Mouse (Mus musculus) stomach, embryonic 14.5 days (tissue): ENCODE measurements at regions not wholly inside any gene's neighbourhood (a gene's known extent, or its start where the extent isn't known, plus 50 kb on each side); places are given as distances from the start of the nearest gene placed in this dataset.

ENCODE experiments used
- ATAC-seq: fragments of 200-750 bp; cut with Nextera tagmentation; 2 replicates; pipeline ENCODE4 v1.8.0; 2017; ENCODE audit warnings: low read depth, moderate TSS enrichment; ENCODE audit not compliant: insufficient number of reproducible peaks, insufficient read depth, low FRiP score
- H3K27ac ChIP-seq: fragments of 300-500 bp; sonication (generic); 2 replicates; pipeline ENCODE4 v1.5.1; 2014; ENCODE audit warnings: mild to moderate bottlenecking, low read length, moderate library complexity, mixed read lengths
- H3K27me3 ChIP-seq: fragments of 300-500 bp; sonication (generic); 2 replicates; pipeline ENCODE4 v1.6.1; 2014; ENCODE audit warnings: low read length, control low read depth, mixed read lengths; ENCODE audit not compliant: control insufficient read depth, insufficient read depth
- H3K36me3 ChIP-seq: fragments of 300-500 bp; sonication (generic); 2 replicates; pipeline ENCODE4 v1.6.1; 2014; ENCODE audit warnings: mild to moderate bottlenecking, control low read depth, low read length, moderate library complexity, mixed read lengths; ENCODE audit not compliant: control insufficient read depth, insufficient read depth
- H3K4me1 ChIP-seq: fragments of 300-500 bp; sonication (generic); 2 replicates; pipeline ENCODE4 v1.6.1; 2014; ENCODE audit warnings: low read length, control low read depth, mixed read lengths; ENCODE audit not compliant: control insufficient read depth, insufficient read depth
- H3K4me2 ChIP-seq: fragments of 300-500 bp; sonication (generic); replicated peaks from 2 replicates; pipeline ENCODE4 v1.6.1; 2014; ENCODE audit warnings: low read depth, low read length, control low read depth
- H3K4me3 ChIP-seq: fragments of 300-500 bp; sonication (generic); 2 replicates; pipeline ENCODE4 v1.5.1; 2014; ENCODE audit warnings: low read depth, low read length, control low read depth
- H3K9ac ChIP-seq: fragments of 300-500 bp; sonication (generic); replicated peaks from 2 replicates; pipeline ENCODE4 v1.6.1; 2014; ENCODE audit warnings: low read depth, mild to moderate bottlenecking, control low read depth, low read length, moderate library complexity, mixed read lengths
- H3K9me3 ChIP-seq: fragments of 300-500 bp; sonication (generic); 2 replicates; pipeline ENCODE4 v1.6.1; 2016; ENCODE audit warnings: low read depth, low read length, control low read depth; ENCODE audit not compliant: control insufficient read depth
- WGBS: fragments of 180-500 bp; shearing (Covaris S2); extraction: QIAGEN DNeasy Blood & Tissue Kit; methylation state at CpG from one replicate; pipeline ENCODE4 v1.1.7; 2014; 5-methylcytosine and 5-hydroxymethylcytosine counted together

- Histone ChIP-seq H3K9ac (no peak overlapping the region), H3K9me3 (no peaks in the 10 kb centered on the region), H3K4me3 (no peak overlapping the region), H3K36me3 (no peaks in the 10 kb centered on the region), H3K4me1 (no peaks in the 10 kb centered on the region), H3K27ac (no peak overlapping the region), H3K27me3 (no peaks in the 10 kb centered on the region), H3K4me2 (no peak overlapping the region)
- 12% methylated on average over 2 of the region's 2 CpGs for WGBS
- no peak for ATAC-seq
These were observed 211.8 kb upstream of the Arpp21 start for GRCm38 (mm10) chr9:112447515-112447914.

GRCm38 (mm10) chr9:112446981-112447380 lies 211.2 kb upstream of the Arpp21 start:
- 86% methylated on average over 3 of the region's 3 CpGs for WGBS
- H3K36me3 ChIP-seq: no peaks in the 10 kb centered on the region
- no peak overlapping the region for H3K9ac ChIP-seq
- no peak overlapping the region for H3K4me3 ChIP-seq
- H3K4me1 ChIP-seq: no peaks in the 10 kb centered on the region
- no peak overlapping the region for H3K27ac ChIP-seq
- H3K4me2 ChIP-seq: no peak overlapping the region
- no peak for ATAC-seq
- no peaks in the 10 kb centered on the region for H3K27me3 ChIP-seq
- H3K9me3 ChIP-seq: no peaks in the 10 kb centered on the region

GRCm38 (mm10) chr9:112446027-112446352 lies 210.3 kb upstream of the Arpp21 start:
- H3K4me2 ChIP-seq: no peak overlapping the region
- H3K4me1 ChIP-seq: no peaks in the 10 kb centered on the region
- H3K9me3 ChIP-seq: no peaks in the 10 kb centered on the region
- H3K4me3 ChIP-seq: no peak overlapping the region
- no peak for ATAC-seq
- no peaks in the 10 kb centered on the region for H3K27me3 ChIP-seq
- no peaks in the 10 kb centered on the region for H3K36me3 ChIP-seq
- H3K27ac ChIP-seq: no peak overlapping the region
- no peak overlapping the region for H3K9ac ChIP-seq

- WGBS: 89% methylated on average over 4 of the region's 4 CpGs
- peak; percentile 14; the same call in 1 of the 2 replicates for ATAC-seq
- Histone ChIP-seq H3K9ac (no peak overlapping the region), H3K9me3 (no peaks in the 10 kb centered on the region), H3K27me3 (no peaks in the 10 kb centered on the region), H3K4me1 (no peaks in the 10 kb centered on the region), H3K4me3 (no peak overlapping the region), H3K4me2 (no peak overlapping the region), H3K27ac (no peak overlapping the region), H3K36me3 (no peaks in the 10 kb centered on the region)
These were observed 209.7 kb upstream of the Arpp21 start for GRCm38 (mm10) chr9:112445230-112446026.

- no peaks in the 10 kb centered on the region for H3K9me3 ChIP-seq
- no peak overlapping the region for H3K27ac ChIP-seq
- no peak for ATAC-seq
- H3K4me1 ChIP-seq: no peaks in the 10 kb centered on the region
- WGBS: 83% methylated on average over 2 of the region's 2 CpGs
- no peaks in the 10 kb centered on the region for H3K36me3 ChIP-seq
- no peak overlapping the region for H3K4me3 ChIP-seq
- no peak overlapping the region for H3K4me2 ChIP-seq
- no peak overlapping the region for H3K9ac ChIP-seq
- H3K27me3 ChIP-seq: no peaks in the 10 kb centered on the region
These were observed 208.5 kb upstream of the Arpp21 start for GRCm38 (mm10) chr9:112444220-112444619.

GRCm38 (mm10) chr9:112436094-112436493 lies 200.4 kb upstream of the Arpp21 start:
- 89% methylated on average over 2 of the region's 2 CpGs for WGBS
- Histone ChIP-seq H3K9me3 (no peaks in the 10 kb centered on the region), H3K4me1 (no peaks in the 10 kb centered on the region), H3K4me2 (no peak overlapping the region), H3K9ac (no peak overlapping the region), H3K27ac (no peak overlapping the region), H3K4me3 (no peak overlapping the region), H3K27me3 (no peaks in the 10 kb centered on the region), H3K36me3 (no peaks in the 10 kb centered on the region)
- ATAC-seq: no peak

GRCm38 (mm10) chr9:112431920-112432437 lies 196.2 kb upstream of the Arpp21 start:
- WGBS: 77% methylated on average over 4 of the region's 4 CpGs
- Histone ChIP-seq H3K4me3 (no peak overlapping the region), H3K9me3 (no peaks in the 10 kb centered on the region), H3K4me1 (no peaks in the 10 kb centered on the region), H3K27me3 (no peaks in the 10 kb centered on the region), H3K9ac (no peak overlapping the region), H3K27ac (no peak overlapping the region), H3K4me2 (no peak overlapping the region), H3K36me3 (no peaks in the 10 kb centered on the region)
- ATAC-seq: no peak

- Histone ChIP-seq H3K4me2 (no peak overlapping the region), H3K4me3 (no peak overlapping the region), H3K27ac (no peak overlapping the region), H3K9ac (no peak overlapping the region), H3K27me3 (no peaks in the 10 kb centered on the region), H3K9me3 (no peaks in the 10 kb centered on the region), H3K36me3 (no peaks in the 10 kb centered on the region), H3K4me1 (no peaks in the 10 kb centered on the region)
- no peak for ATAC-seq
- WGBS: 74% methylated on average over 3 of the region's 3 CpGs
These were observed 193.5 kb upstream of the Arpp21 start for GRCm38 (mm10) chr9:112429196-112429595.

GRCm38 (mm10) chr9:112405772-112406315 lies 170.1 kb upstream of the Arpp21 start:
- Histone ChIP-seq H3K4me1 (no peaks in the 10 kb centered on the region), H3K27ac (no peak overlapping the region), H3K9ac (no peak overlapping the region), H3K36me3 (no peaks in the 10 kb centered on the region), H3K4me3 (no peak overlapping the region), H3K9me3 (no peaks in the 10 kb centered on the region), H3K4me2 (no peak overlapping the region), H3K27me3 (no peaks in the 10 kb centered on the region)
- no peak for ATAC-seq
